Mouse (Mus musculus): ENCODE measurements around the gene Aff3. TPM values are rescaled to one million over a fixed set of nuclear protein-coding genes. Genes with fewer than 3 reads are reported as not detected.

Aff3 gene
- total RNA-seq, 2 experiments from 2014 or later: 15.3 to 16.4 TPM

- DNase-seq (ENCODE audit: low spot score in 2 of 2): no peak
Observed at GRCm38 (mm10) chr1:38497576-38497975, 167.2 kb downstream of the Aff3 start.

GRCm38 (mm10) chr1:38496886-38497528 is 167.7 kb downstream of the Aff3 start:
- no peak for DNase-seq (ENCODE audit: low spot score in 2 of 2)

- no peak for DNase-seq (ENCODE audit: low spot score in 2 of 2)
Observed at GRCm38 (mm10) chr1:38495284-38495683, 169.5 kb downstream of the Aff3 start.

- DNase-seq (ENCODE audit: low spot score in 2 of 2): no peak
Observed at GRCm38 (mm10) chr1:38489733-38490132, 175.0 kb downstream of the Aff3 start.

- no peak for DNase-seq (ENCODE audit: low spot score in 2 of 2)
Observed at GRCm38 (mm10) chr1:38488667-38489210, 176.0 kb downstream of the Aff3 start.

- no peak for DNase-seq (ENCODE audit: low spot score in 2 of 2)
Observed at GRCm38 (mm10) chr1:38487884-38488283, 176.9 kb downstream of the Aff3 start.

- DNase-seq (ENCODE audit: low spot score in 2 of 2): no peak
Observed at GRCm38 (mm10) chr1:38483191-38483590, 181.6 kb downstream of the Aff3 start.

GRCm38 (mm10) chr1:38478246-38478743 is 186.5 kb downstream of the Aff3 start:
- DNase-seq (ENCODE audit: low spot score in 2 of 2): no peak

- no peak for DNase-seq (ENCODE audit: low spot score in 2 of 2)
Observed at GRCm38 (mm10) chr1:38470817-38471216, 193.9 kb downstream of the Aff3 start.

GRCm38 (mm10) chr1:38470166-38470565 is 194.6 kb downstream of the Aff3 start:
- no peak for DNase-seq (ENCODE audit: low spot score in 2 of 2)

- no peak for DNase-seq (ENCODE audit: low spot score in 2 of 2)
Observed at GRCm38 (mm10) chr1:38467305-38468083, 197.3 kb downstream of the Aff3 start.

- no peak for DNase-seq (ENCODE audit: low spot score in 2 of 2)
Observed at GRCm38 (mm10) chr1:38456719-38457269, 208.0 kb downstream of the Aff3 start.

GRCm38 (mm10) chr1:38454921-38455320 is 209.8 kb downstream of the Aff3 start:
- DNase-seq (ENCODE audit: low spot score in 2 of 2): no peak

- no peak for DNase-seq (ENCODE audit: low spot score in 2 of 2)
Observed at GRCm38 (mm10) chr1:38451367-38451766, 213.4 kb downstream of the Aff3 start.

- DNase-seq (ENCODE audit: low spot score in 2 of 2): no peak
Observed at GRCm38 (mm10) chr1:38450677-38451076, 214.1 kb downstream of the Aff3 start.

GRCm38 (mm10) chr1:38449816-38450478 is 214.8 kb downstream of the Aff3 start:
- DNase-seq (ENCODE audit: low spot score in 2 of 2): no peak

GRCm38 (mm10) chr1:38448854-38449253 is 215.9 kb downstream of the Aff3 start:
- DNase-seq (ENCODE audit: low spot score in 2 of 2): no peak

- DNase-seq (ENCODE audit: low spot score in 2 of 2): no peak
Observed at GRCm38 (mm10) chr1:38447581-38447980, 217.2 kb downstream of the Aff3 start.

- no peak for DNase-seq (ENCODE audit: low spot score in 2 of 2)
Observed at GRCm38 (mm10) chr1:38446152-38446820, 218.5 kb downstream of the Aff3 start.

GRCm38 (mm10) chr1:38442887-38443286 is 221.9 kb downstream of the Aff3 start:
- no peak for DNase-seq (ENCODE audit: low spot score in 2 of 2)

GRCm38 (mm10) chr1:38442479-38442878 is 222.3 kb downstream of the Aff3 start:
- DNase-seq (ENCODE audit: low spot score in 2 of 2): no peak
